Mouse (Mus musculus): ENCODE measurements around the gene Stk11ip. TPM values are rescaled to one million over a fixed set of nuclear protein-coding genes. Genes with fewer than 3 reads are reported as not detected.

Gene Stk11ip
- total and polyA plus RNA-seq, 3 experiments: 30.0 to 201 (median 35.2) TPM

DNA sequence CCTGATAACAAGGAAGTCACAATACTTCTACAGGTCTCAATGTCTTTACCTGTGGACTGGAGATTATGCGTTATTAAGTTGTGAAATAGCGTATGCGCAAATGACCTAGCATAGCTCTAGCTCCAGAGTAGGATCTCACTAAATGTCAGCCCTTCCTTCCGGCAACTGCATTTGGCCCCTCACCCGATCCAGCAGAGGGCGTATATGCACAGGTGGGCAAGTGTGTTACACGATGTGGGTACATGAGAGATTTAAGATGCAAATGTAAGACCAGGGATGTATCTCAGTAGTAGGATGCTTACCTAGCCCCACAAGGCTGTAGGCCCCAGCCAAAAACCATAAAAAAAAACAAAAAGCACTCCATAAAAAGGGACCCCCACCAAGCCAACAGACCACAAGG, 21.9 kb upstream of the Stk11ip start:
- peaks cover 18% of the 10 kb centered on the region; the same call in 1 of the 2 replicates for H3K27me3 ChIP-seq (ENCODE audit: insufficient read depth, low read length)
- H3K9me3 ChIP-seq (replicated peaks): no peaks in the 10 kb centered on the region
- no peak for DNase-seq (ENCODE audit: low spot score)
- no peaks in the 10 kb centered on the region for H3K36me3 ChIP-seq (replicated peaks)
- no peak for TF ChIP-seq TAL1 (conservative IDR thresholded peaks at IDR 0.05; ENCODE audit: low read depth, low read length)
- TF ChIP-seq CTCF (IDR thresholded peaks at IDR 0.05; ENCODE audit: low read depth, low read length): 0 out of 2 replicates have a peak, but pooled peaks have one; percentile 5
- TF ChIP-seq GATA2 (IDR thresholded peaks at IDR 0.05; ENCODE audit: borderline replicate concordance, low read depth, low read length): no peak
- H3K4me3 ChIP-seq (ENCODE audit: low read depth, low read length): no peak overlapping the region
- no peak for ATAC-seq (ENCODE audit: extremely low read depth, insufficient number of reproducible peaks, low FRiP score, poor library complexity, severe bottlenecking)
- H3K4me1 ChIP-seq (ENCODE audit: insufficient read depth, low read depth, low read length): no peaks in the 10 kb centered on the region; the same call in 1 of the 2 replicates

- Histone ChIP-seq H3K4me1 (ENCODE audit: insufficient read depth, low read depth, low read length) (no peaks in the 10 kb centered on the region), H3K27me3 (ENCODE audit: insufficient read depth, low read length) (peaks cover 31% of the 10 kb centered on the region; the same call in 1 of the 2 replicates), H3K36me3 (replicated peaks) (no peaks in the 10 kb centered on the region), H3K4me3 (ENCODE audit: low read depth, low read length) (no peak overlapping the region), H3K9me3 (replicated peaks) (peaks cover 10% of the 10 kb centered on the region)
- DNase-seq (ENCODE audit: low spot score) (no peak), ATAC-seq (ENCODE audit: extremely low read depth, insufficient number of reproducible peaks, low FRiP score, poor library complexity, severe bottlenecking) (no peak)
- no peak for TF ChIP-seq GATA2 (IDR thresholded peaks at IDR 0.05; ENCODE audit: borderline replicate concordance, low read depth, low read length)
- TF ChIP-seq CTCF (IDR thresholded peaks at IDR 0.05; ENCODE audit: low read depth, low read length): no peak
- no peak for TF ChIP-seq GATA1 (IDR thresholded peaks at IDR 0.05; ENCODE audit: borderline replicate concordance, low read length)
- no peak for TF ChIP-seq TAL1 (conservative IDR thresholded peaks at IDR 0.05; ENCODE audit: low read depth, low read length)
- no peak for TF ChIP-seq POLR2AphosphoS5 (IDR thresholded peaks at IDR 0.05; ENCODE audit: insufficient replicate concordance, low read depth, low read length)
Measured at GRCm38 (mm10) chr1:75501905-75502304, 19.4 kb upstream of the Stk11ip start.

DNA sequence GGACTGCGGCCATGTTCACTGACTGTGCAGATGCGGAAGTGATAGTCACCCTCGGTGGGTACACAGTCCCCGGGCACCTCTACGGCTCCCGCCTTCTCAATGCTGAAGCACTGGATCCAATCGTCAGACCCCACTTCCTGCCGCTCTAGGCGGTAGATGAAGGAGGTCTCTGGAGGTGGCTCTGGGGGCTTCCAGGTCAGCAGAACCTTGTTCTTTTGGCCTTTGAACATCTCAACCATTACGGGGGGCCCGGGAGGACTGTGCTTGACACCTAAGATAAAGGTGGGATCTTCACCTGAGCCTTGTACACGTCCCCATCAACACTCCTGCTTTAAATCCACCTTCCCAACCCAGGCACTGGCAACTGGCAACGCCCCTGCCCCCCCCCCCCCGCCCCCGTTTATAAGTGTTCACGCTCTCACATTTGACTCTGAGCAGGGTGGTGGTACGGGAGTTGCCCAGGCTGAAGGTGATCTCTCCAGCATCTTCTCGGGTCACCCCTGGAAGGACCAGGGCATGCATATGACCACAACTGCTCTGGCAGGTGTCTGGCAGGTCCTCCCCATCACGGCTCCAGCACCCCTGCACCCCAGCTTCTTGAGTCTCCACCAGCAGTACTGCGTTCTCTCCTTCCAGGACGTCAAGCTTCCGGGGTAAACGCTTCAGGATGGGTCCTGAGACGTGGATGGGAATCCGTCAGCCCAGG, 18.2 kb upstream of the Stk11ip start:
- TF ChIP-seq CTCF (IDR thresholded peaks at IDR 0.05; ENCODE audit: low read depth, low read length) (no peak), GATA1 (IDR thresholded peaks at IDR 0.05; ENCODE audit: borderline replicate concordance, low read length) (no peak), POLR2AphosphoS5 (IDR thresholded peaks at IDR 0.05; ENCODE audit: insufficient replicate concordance, low read depth, low read length) (no peak), TAL1 (conservative IDR thresholded peaks at IDR 0.05; ENCODE audit: low read depth, low read length) (no peak), GATA2 (IDR thresholded peaks at IDR 0.05; ENCODE audit: borderline replicate concordance, low read depth, low read length) (no peak)
- Histone ChIP-seq H3K4me1 (ENCODE audit: insufficient read depth, low read depth, low read length) (no peaks in the 10 kb centered on the region), H3K27me3 (ENCODE audit: insufficient read depth, low read length) (peaks cover 31% of the 10 kb centered on the region; the same call in 1 of the 2 replicates), H3K4me3 (ENCODE audit: low read depth, low read length) (no peak overlapping the region), H3K9me3 (replicated peaks) (peaks cover 10% of the 10 kb centered on the region), H3K36me3 (replicated peaks) (no peaks in the 10 kb centered on the region)
- ATAC-seq (ENCODE audit: extremely low read depth, insufficient number of reproducible peaks, low FRiP score, poor library complexity, severe bottlenecking) (no peak), DNase-seq (ENCODE audit: low spot score) (no peak)

- H3K27me3 ChIP-seq (ENCODE audit: insufficient read depth, low read length): peaks cover 31% of the 10 kb centered on the region; the same call in 1 of the 2 replicates
- H3K4me1 ChIP-seq (ENCODE audit: insufficient read depth, low read depth, low read length): no peaks in the 10 kb centered on the region
- ATAC-seq (ENCODE audit: extremely low read depth, insufficient number of reproducible peaks, low FRiP score, poor library complexity, severe bottlenecking) (no peak), DNase-seq (ENCODE audit: low spot score) (no peak)
- no peaks in the 10 kb centered on the region for H3K36me3 ChIP-seq (replicated peaks)
- no peak overlapping the region for H3K4me3 ChIP-seq (ENCODE audit: low read depth, low read length)
- H3K9me3 ChIP-seq (replicated peaks): peaks cover 10% of the 10 kb centered on the region
- TF ChIP-seq CTCF (IDR thresholded peaks at IDR 0.05; ENCODE audit: low read depth, low read length): no peak
- TF ChIP-seq POLR2AphosphoS5 (IDR thresholded peaks at IDR 0.05; ENCODE audit: insufficient replicate concordance, low read depth, low read length): no peak
- no peak for TF ChIP-seq GATA1 (IDR thresholded peaks at IDR 0.05; ENCODE audit: borderline replicate concordance, low read length)
- TF ChIP-seq TAL1 (conservative IDR thresholded peaks at IDR 0.05; ENCODE audit: low read depth, low read length): no peak
- TF ChIP-seq GATA2 (IDR thresholded peaks at IDR 0.05; ENCODE audit: borderline replicate concordance, low read depth, low read length): no peak
Measured at GRCm38 (mm10) chr1:75503651-75503980, 17.7 kb upstream of the Stk11ip start.

GRCm38 (mm10) chr1:75504256-75505045, 16.9 kb upstream of the Stk11ip start:
- H3K36me3 ChIP-seq (replicated peaks): no peaks in the 10 kb centered on the region
- no peak for TF ChIP-seq GATA2 (IDR thresholded peaks at IDR 0.05; ENCODE audit: borderline replicate concordance, low read depth, low read length)
- no peak for TF ChIP-seq TAL1 (conservative IDR thresholded peaks at IDR 0.05; ENCODE audit: low read depth, low read length)
- TF ChIP-seq CTCF (IDR thresholded peaks at IDR 0.05; ENCODE audit: low read depth, low read length): no peak
- H3K4me3 ChIP-seq (ENCODE audit: low read depth, low read length): no peak overlapping the region
- peaks cover 10% of the 10 kb centered on the region for H3K9me3 ChIP-seq (replicated peaks)
- ATAC-seq (ENCODE audit: extremely low read depth, insufficient number of reproducible peaks, low FRiP score, poor library complexity, severe bottlenecking): no peak
- H3K4me1 ChIP-seq (ENCODE audit: insufficient read depth, low read depth, low read length): no peaks in the 10 kb centered on the region
- peaks cover 34% of the 10 kb centered on the region; the same call in 1 of the 2 replicates for H3K27me3 ChIP-seq (ENCODE audit: insufficient read depth, low read length)
- DNase-seq (ENCODE audit: low spot score): no peak

GRCm38 (mm10) chr1:75505159-75505955, 16.0 kb upstream of the Stk11ip start:
- Histone ChIP-seq H3K4me3 (ENCODE audit: low read depth, low read length) (peak overlapping the region; percentile 17; the same call in 1 of the 2 replicates), H3K36me3 (replicated peaks) (no peaks in the 10 kb centered on the region), H3K27me3 (ENCODE audit: insufficient read depth, low read length) (peaks cover 39% of the 10 kb centered on the region; the same call in 1 of the 2 replicates), H3K4me1 (ENCODE audit: insufficient read depth, low read depth, low read length) (no peaks in the 10 kb centered on the region; the same call in 1 of the 2 replicates), H3K9me3 (replicated peaks) (peaks cover 10% of the 10 kb centered on the region)
- ATAC-seq (ENCODE audit: extremely low read depth, insufficient number of reproducible peaks, low FRiP score, poor library complexity, severe bottlenecking): no peak
- no peak for TF ChIP-seq GATA2 (IDR thresholded peaks at IDR 0.05; ENCODE audit: borderline replicate concordance, low read depth, low read length)
- no peak for TF ChIP-seq CTCF (IDR thresholded peaks at IDR 0.05; ENCODE audit: low read depth, low read length)
- no peak for TF ChIP-seq GATA1 (IDR thresholded peaks at IDR 0.05; ENCODE audit: borderline replicate concordance, low read length)
- TF ChIP-seq POLR2AphosphoS5 (IDR thresholded peaks at IDR 0.05; ENCODE audit: insufficient replicate concordance, low read depth, low read length): no peak
- no peak for TF ChIP-seq TAL1 (conservative IDR thresholded peaks at IDR 0.05; ENCODE audit: low read depth, low read length)
- no peak for DNase-seq (ENCODE audit: low spot score)

All from G1E (cell line).